Mouse (Mus musculus): ENCODE data around the gene Prmt7.

Gene Prmt7

GRCm38 (mm10) chr8:106219620-106220019 lies 8.9 kb downstream of the Prmt7 start:
- no peak for DNase-seq (ENCODE audit: low read depth)

- peak; percentile 71 for DNase-seq (ENCODE audit: low read depth)
These were observed 15.9 kb downstream of the Prmt7 start for GRCm38 (mm10) chr8:106226589-106226988.

- no peak for DNase-seq (ENCODE audit: low read depth)
These were observed 20.8 kb downstream of the Prmt7 start for GRCm38 (mm10) chr8:106231536-106231935.

DNA sequence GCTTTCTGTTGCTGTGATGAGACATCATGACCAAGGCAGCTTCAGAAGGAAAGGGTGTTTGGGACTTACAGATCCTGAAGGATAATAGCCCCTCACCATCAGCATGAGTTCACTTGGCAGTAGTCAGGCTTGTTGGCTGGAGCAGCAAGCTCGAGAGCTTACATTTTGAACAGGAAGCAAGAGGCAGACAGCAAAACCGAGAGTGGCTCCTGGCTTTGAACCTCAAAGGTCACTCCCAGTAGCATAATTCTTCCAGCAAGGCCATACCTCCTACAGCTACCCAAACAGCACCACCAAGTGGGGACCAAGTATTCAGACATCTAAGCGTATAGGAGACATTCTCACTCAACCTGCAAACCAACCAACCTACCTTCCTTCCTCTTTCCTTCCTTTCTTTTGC lies 22.0 kb downstream of the Prmt7 start:
- no peak for DNase-seq (ENCODE audit: low read depth)

- DNase-seq (ENCODE audit: low read depth): no peak
These were observed 24.0 kb downstream of the Prmt7 start for GRCm38 (mm10) chr8:106234567-106235261.

GRCm38 (mm10) chr8:106237106-106237505 lies 26.4 kb downstream of the Prmt7 start:
- DNase-seq (ENCODE audit: low read depth): no peak

GRCm38 (mm10) chr8:106250186-106250585 lies 39.5 kb downstream of the Prmt7 start:
- no peak for DNase-seq (ENCODE audit: low read depth)

DNA sequence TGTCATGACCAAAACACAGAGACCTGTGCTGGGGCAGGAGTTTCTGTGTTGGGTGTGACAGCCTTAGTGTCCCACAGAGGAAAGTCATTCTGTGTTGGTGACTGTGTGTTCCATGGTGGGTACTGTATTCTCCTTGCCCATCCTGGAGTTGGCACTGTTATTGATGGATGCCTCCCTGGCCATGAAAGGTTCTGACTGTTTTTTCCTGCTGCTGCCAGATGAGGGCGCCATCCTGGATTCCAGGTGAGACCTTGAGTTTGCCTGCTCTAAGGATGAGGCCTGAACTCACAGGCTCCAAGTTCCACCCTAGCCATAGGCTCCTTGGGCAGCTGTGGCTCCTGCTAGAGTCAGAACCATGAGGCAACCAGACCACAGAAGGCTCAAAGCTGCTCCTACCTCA lies 47.4 kb downstream of the Prmt7 start:
- DNase-seq (ENCODE audit: low read depth): peak; percentile 17

DNA sequence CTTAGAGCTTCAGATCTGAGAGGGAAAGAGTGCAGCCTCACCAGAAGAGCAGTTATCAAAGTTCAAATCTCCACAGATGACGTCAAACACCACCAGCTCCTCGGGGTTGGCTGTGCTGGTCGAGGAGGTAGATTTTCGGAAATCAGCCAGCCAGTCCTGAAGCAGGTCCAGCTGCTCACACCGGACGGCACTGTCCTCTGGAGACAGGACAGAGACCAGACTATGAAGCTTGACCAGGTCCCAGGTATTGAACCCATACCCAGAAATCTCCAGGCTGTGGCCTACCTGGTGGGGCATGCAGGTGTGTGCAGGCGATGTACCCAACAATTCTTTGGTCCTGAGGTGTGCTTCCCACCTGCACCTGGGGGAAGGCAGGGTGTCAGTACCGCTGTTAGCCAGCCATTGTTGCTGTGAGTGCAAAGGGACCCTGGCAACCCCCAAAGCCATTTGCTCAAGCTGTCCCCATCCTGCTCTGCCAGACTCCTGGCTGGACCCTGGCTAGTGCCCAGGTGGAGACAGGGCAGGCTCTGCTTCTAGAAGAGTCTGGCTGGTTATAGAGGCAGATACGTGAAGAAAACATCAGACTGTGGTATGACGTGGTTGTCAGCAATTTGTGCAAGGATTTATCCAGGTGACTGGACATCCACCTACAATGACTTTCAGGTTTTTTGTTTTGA lies 49.0 kb downstream of the Prmt7 start:
- no peak for DNase-seq (ENCODE audit: low read depth)

GRCm38 (mm10) chr8:106260894-106261293 lies 50.2 kb downstream of the Prmt7 start:
- no peak for DNase-seq (ENCODE audit: low read depth)

GRCm38 (mm10) chr8:106262343-106262742 lies 51.6 kb downstream of the Prmt7 start:
- no peak for DNase-seq (ENCODE audit: low read depth)

GRCm38 (mm10) chr8:106263928-106264327 lies 53.2 kb downstream of the Prmt7 start:
- DNase-seq (ENCODE audit: low read depth): no peak

- no peak for DNase-seq (ENCODE audit: low read depth)
These were observed 54.7 kb downstream of the Prmt7 start for GRCm38 (mm10) chr8:106265398-106265797.

DNA sequence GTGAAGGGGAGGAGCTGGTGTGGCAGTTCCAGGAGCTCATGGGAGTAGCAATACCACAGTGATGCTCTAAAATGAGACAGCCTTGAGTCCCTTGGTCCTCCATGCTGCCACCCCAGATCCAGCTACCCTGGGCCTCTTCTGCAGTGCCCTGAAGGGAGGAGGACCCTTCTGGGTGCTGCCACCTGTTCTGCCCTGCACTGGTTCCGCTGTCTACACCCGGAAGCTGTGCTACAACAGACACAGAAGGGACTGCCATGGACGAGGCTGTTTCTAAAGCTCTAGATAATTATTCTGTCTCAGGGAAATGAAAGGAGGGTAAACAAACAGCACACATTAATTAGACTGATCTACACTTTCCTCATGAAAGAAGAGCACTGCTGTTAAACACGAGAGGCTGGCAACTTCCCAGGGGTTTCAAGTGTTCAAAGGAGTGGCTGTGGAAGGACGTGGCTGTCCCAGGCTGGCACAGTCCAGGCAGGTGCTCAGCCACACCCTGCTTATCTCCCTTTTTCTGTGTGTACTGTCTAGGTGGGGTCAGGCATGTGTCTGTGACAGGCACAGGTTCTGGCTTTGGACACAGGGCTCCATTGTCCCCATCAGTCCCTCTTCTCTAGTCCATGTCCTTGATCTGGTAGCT lies 58.1 kb downstream of the Prmt7 start:
- DNase-seq (ENCODE audit: low read depth): no peak

- no peak for DNase-seq (ENCODE audit: low read depth)
These were observed 60.1 kb downstream of the Prmt7 start for GRCm38 (mm10) chr8:106270804-106271203.

DNA sequence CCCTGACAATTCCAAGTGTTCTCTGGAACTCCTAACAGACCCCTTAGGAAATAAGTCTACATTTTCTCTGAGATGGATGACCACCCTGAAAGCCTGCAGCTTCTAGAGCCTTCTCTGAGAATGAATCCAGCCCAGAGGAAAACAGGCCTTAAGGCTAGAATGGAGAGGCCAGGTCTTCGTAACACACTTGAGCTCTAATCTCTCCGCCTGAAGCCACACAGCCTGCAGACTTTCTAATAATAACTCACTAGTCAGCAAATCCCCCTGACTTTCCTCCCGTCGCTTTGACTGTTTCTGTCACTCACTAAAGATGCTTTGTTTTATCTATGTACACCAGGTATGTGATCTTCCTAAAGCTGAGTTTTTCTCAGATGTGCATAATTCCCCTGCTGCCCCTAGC lies 60.6 kb downstream of the Prmt7 start:
- no peak for DNase-seq (ENCODE audit: low read depth)

DNA sequence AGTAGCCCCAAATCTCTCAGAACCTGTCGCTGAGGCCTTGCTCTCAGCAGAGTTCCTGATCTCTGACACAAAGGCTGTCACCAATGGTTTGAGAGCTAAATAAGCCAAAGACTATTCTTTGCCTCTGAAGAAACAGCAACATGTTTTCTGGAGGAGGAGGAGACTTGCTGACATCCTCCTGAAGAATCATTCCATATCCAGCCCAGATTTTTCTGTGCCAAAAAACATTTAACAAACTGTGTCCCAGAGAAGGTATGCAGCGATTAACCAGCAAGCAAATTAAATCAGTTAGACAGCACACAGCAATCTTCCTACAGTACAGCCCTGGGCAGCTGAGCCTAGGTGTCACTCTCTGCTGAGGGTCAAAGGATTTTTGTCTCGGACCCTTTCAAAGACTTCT lies 62.7 kb downstream of the Prmt7 start:
- no peak for DNase-seq (ENCODE audit: low read depth)

DNA sequence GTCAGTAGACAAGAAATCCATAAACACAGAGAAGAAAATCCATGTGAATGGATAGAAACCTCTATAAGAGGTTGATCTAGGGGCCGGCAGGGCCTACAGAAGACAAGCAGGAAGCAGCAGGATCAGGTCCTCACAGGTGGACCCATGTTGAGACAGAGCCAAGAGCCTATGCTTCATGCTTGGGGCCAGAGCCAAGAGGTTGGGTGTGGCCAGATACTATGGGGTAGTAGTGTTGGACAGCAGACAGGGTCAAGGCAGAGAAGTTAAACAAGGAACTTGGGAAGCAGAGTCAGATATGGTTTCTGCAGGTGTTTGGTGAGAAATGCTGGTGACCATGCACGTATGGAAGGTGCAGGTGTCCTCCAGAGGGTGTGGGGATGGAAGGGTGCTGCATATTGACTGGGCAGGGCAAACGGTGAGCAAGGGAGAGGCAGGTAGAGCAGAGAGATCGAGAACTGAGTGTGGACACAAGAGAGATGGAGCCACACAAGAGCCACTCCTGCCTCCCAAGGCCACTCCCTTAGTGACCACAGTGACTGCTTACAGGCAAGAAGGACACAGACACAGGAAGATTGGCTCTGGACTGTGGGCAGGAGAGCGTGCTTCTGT lies 66.1 kb downstream of the Prmt7 start:
- no peak for DNase-seq (ENCODE audit: low read depth)

DNA sequence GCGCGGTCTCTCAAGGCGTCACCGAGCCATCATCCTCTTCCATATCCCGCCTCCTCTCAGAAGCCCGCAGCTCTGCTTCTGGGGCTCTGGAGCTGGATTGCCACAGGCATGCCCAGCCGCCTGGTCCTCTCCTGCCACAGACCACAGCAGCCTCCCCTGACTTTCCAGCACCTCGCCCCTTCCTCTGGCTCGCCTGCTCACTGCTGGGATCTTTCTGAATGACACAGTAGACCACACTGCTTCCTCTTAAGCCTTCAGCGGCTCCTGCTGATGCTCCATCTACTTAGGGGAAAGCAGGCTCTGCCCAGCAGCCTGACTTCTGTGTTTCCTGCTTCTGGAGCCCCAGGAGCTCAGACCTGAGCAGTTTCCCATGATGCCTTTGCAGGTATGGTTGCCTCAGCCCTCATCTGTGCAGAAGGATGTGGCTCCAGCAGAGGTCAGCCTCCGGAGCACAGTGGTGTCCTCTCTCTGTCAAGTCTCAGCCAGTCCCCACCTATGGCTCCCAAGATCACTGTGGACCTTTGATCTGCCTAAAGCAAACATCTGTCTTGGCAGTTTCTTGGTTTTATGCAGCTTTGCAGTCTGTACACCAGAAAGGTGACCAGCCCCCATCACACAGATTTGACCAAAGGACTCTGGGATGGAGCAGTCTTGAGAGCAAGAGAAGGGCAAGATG lies 67.8 kb downstream of the Prmt7 start:
- DNase-seq (ENCODE audit: low read depth): no peak

DNA sequence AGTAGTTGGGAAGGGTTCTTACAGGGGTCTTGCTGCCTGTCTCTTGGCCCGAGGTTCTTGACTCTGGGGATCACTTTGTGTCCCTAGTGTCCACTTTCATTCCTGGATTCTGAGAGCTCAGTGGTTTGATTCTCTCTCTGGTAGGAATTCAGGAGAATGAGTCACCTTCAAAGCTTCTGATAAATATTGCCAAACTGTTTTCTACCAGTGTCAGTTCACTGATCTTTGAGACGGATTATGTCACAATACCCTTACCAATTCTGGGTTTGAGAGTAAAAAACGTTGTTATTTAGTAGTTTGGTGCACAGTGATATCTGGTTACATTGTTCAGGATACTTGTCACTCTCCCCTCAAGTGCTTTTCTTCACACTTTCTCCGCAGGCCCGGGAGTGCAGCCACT lies 69.4 kb downstream of the Prmt7 start:
- DNase-seq (ENCODE audit: low read depth): no peak

DNA sequence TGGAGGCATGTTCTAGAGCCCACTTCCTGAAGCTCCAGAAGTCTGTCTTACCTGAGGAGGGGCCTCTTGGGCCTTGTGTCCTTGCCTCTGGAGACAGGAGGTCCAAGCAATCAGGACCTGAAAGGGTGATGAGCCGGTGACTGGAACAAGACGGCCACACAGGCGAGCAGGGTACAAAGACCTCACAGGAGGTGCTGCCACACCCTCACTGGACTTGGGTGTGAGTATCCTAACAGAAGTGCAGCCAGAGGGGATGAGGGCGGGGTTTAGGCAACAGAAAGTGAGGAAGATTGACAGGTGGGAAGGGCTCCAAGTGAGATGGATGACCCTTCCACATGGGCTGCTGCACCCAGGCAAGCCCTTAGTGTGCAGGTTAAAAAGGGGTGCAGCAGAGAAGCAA lies 70.1 kb downstream of the Prmt7 start:
- DNase-seq (ENCODE audit: low read depth): no peak

GRCm38 (mm10) chr8:106287445-106287844 lies 76.7 kb downstream of the Prmt7 start:
- no peak for DNase-seq (ENCODE audit: low read depth)

All from naive thymus-derived CD4-positive, alpha-beta T cell, adult 2 months (primary cell).